Mouse (Mus musculus) cerebellum, adult 18-20 months (tissue): Measurements from ENCODE around the gene Kcnh6.

ENCODE experiments used
- DNase-seq, 2 experiments: peaks; one replicate each; pipeline ENCODE4 v3.0.0; 2021

Kcnh6 gene

GRCm38 (mm10) chr11:106007821-106008220 is at the start of gene Kcnh6:
TSS of gene Kcnh6 (plus strand) at chr11:106008124.
- no peak for DNase-seq

GRCm38 (mm10) chr11:105958566-105958965 is 49.4 kb upstream of the Kcnh6 start:
- no peak for DNase-seq

GRCm38 (mm10) chr11:105959355-105959754 is 48.6 kb upstream of the Kcnh6 start:
- peak; percentile 21 to 31 for DNase-seq

GRCm38 (mm10) chr11:105964691-105965090 is 43.2 kb upstream of the Kcnh6 start:
- no peak for DNase-seq

- no peak for DNase-seq
These were observed 41.6 kb upstream of the Kcnh6 start for GRCm38 (mm10) chr11:105966288-105966687.

- DNase-seq, result peak in 1 of 2 experiments; percentile 28
These were observed 40.0 kb upstream of the Kcnh6 start, which contains the start of gene Ace for GRCm38 (mm10) chr11:105967741-105968574. TSS of gene Ace (plus strand) at chr11:105967945.

GRCm38 (mm10) chr11:105968948-105969347 is 39.0 kb upstream of the Kcnh6 start:
- no peak for DNase-seq

- peak in 1 of 2 experiments; percentile 36 for DNase-seq
These were observed 38.4 kb upstream of the Kcnh6 start for GRCm38 (mm10) chr11:105969516-105969915.

GRCm38 (mm10) chr11:105974593-105974992 is 33.3 kb upstream of the Kcnh6 start:
- peak; percentile 58 to 68 for DNase-seq

- peak; percentile 56 to 70 for DNase-seq
These were observed 32.9 kb upstream of the Kcnh6 start for GRCm38 (mm10) chr11:105975050-105975449.

- no peak for DNase-seq
These were observed 32.3 kb upstream of the Kcnh6 start for GRCm38 (mm10) chr11:105975636-105976035.

GRCm38 (mm10) chr11:105978232-105978631 is 29.7 kb upstream of the Kcnh6 start:
- DNase-seq, result peak; percentile 52 to 57

- DNase-seq, result no peak
These were observed 29.3 kb upstream of the Kcnh6 start for GRCm38 (mm10) chr11:105978634-105979033.

- no peak for DNase-seq
These were observed 23.5 kb upstream of the Kcnh6 start for GRCm38 (mm10) chr11:105984452-105984851.

GRCm38 (mm10) chr11:105987446-105987845 is 20.5 kb upstream of the Kcnh6 start:
- no peak for DNase-seq

GRCm38 (mm10) chr11:105989446-105989845 is 18.5 kb upstream of the Kcnh6 start:
- DNase-seq, result no peak

GRCm38 (mm10) chr11:105990231-105990630 is 17.7 kb upstream of the Kcnh6 start:
- no peak for DNase-seq

- DNase-seq, result no peak
These were observed 13.5 kb upstream of the Kcnh6 start, which contains the start of gene Ace3 for GRCm38 (mm10) chr11:105994375-105994774. TSS of gene Ace3 (plus strand) at chr11:105994675.

GRCm38 (mm10) chr11:106000062-106000461 is 7.9 kb upstream of the Kcnh6 start:
- no peak for DNase-seq

- peak; percentile 36 for DNase-seq
These were observed 6.2 kb upstream of the Kcnh6 start for GRCm38 (mm10) chr11:106001718-106002117.

GRCm38 (mm10) chr11:106004576-106004975 is 3.3 kb upstream of the Kcnh6 start:
- no peak for DNase-seq

GRCm38 (mm10) chr11:106005970-106006369 is 2.0 kb upstream of the Kcnh6 start:
- no peak for DNase-seq

GRCm38 (mm10) chr11:106012711-106013110 is 4.8 kb downstream of the Kcnh6 start:
- DNase-seq, result no peak

GRCm38 (mm10) chr11:106013556-106014225 is 5.8 kb downstream of the Kcnh6 start:
- peak; percentile 40 to 51 for DNase-seq
